Mouse (Mus musculus): Measurements from ENCODE around the gene Gm11549. TPM values are rescaled to one million over a fixed set of nuclear protein-coding genes. Genes with fewer than 3 reads are reported as not detected.

Gene Gm11549
- polyA plus RNA-seq, 1 experiment, result 0.04 TPM

GRCm38 (mm10) chr3:36533201-36533672 lies 11.6 kb upstream of the Gm11549 start:
- H3K27ac ChIP-seq (ENCODE audit: insufficient read depth, low read length), result no peak overlapping the region
- peaks cover 3% of the 10 kb centered on the region; the same call in 1 of the 2 replicates for H3K4me1 ChIP-seq (ENCODE audit: control insufficient read depth, insufficient read depth, insufficient read length)
- H3K27me3 ChIP-seq (ENCODE audit: control insufficient read depth, insufficient read depth, low read length), result peaks cover 2% of the 10 kb centered on the region; the same call in 1 of the 2 replicates
- no peak for DNase-seq (ENCODE audit: low read depth in 1 of 2, low spot score in 2 of 2)
- no peaks in the 10 kb centered on the region for H3K36me3 ChIP-seq (ENCODE audit: control insufficient read depth, insufficient read depth, low read length)
- TF ChIP-seq POLR2A (IDR thresholded peaks at IDR 0.05; ENCODE audit: low read depth, low read length), result no peak
- no peak for TF ChIP-seq CTCF (IDR thresholded peaks at IDR 0.05; ENCODE audit: extremely low read depth, insufficient read depth, insufficient read length, insufficient replicate concordance)
- no peak overlapping the region for H3K4me3 ChIP-seq (ENCODE audit: extremely low read depth, insufficient read depth, insufficient read length)
- WGBS, result 0% methylated on average over 1 of the region's 1 CpGs

- no peaks in the 10 kb centered on the region for H3K36me3 ChIP-seq (ENCODE audit: control insufficient read depth, insufficient read depth, low read length)
- WGBS, result 62% methylated on average over 7 of the region's 7 CpGs
- DNase-seq (ENCODE audit: low read depth in 1 of 2, low spot score in 2 of 2), result no peak
- H3K27me3 ChIP-seq (ENCODE audit: control insufficient read depth, insufficient read depth, low read length), result peaks cover 2% of the 10 kb centered on the region; the same call in 1 of the 2 replicates
- H3K4me1 ChIP-seq (ENCODE audit: control insufficient read depth, insufficient read depth, insufficient read length), result peaks cover 3% of the 10 kb centered on the region; the same call in 1 of the 2 replicates
- no peak overlapping the region for H3K27ac ChIP-seq (ENCODE audit: insufficient read depth, low read length)
- TF ChIP-seq CTCF (IDR thresholded peaks at IDR 0.05; ENCODE audit: extremely low read depth, insufficient read depth, insufficient read length, insufficient replicate concordance), result no peak
- no peak for TF ChIP-seq POLR2A (IDR thresholded peaks at IDR 0.05; ENCODE audit: low read depth, low read length)
- H3K4me3 ChIP-seq (ENCODE audit: extremely low read depth, insufficient read depth, insufficient read length), result no peak overlapping the region
These were observed 11.1 kb upstream of the Gm11549 start for GRCm38 (mm10) chr3:36532738-36533137.

- DNase-seq (ENCODE audit: low read depth in 1 of 2, low spot score in 2 of 2), result no peak
- no peak for TF ChIP-seq POLR2A (IDR thresholded peaks at IDR 0.05; ENCODE audit: low read depth, low read length)
- TF ChIP-seq CTCF (IDR thresholded peaks at IDR 0.05; ENCODE audit: extremely low read depth, insufficient read depth, insufficient read length, insufficient replicate concordance), result no peak
- WGBS, result 3% methylated on average over 18 of the region's 18 CpGs
- H3K36me3 ChIP-seq (ENCODE audit: control insufficient read depth, insufficient read depth, low read length), result no peaks in the 10 kb centered on the region
- H3K4me3 ChIP-seq (ENCODE audit: extremely low read depth, insufficient read depth, insufficient read length), result peak overlapping the region; percentile 59
- peak overlapping the region; percentile 46; the same call in 1 of the 2 replicates for H3K27ac ChIP-seq (ENCODE audit: insufficient read depth, low read length)
- H3K4me1 ChIP-seq (ENCODE audit: control insufficient read depth, insufficient read depth, insufficient read length), result peaks cover 3% of the 10 kb centered on the region; the same call in 1 of the 2 replicates
- H3K27me3 ChIP-seq (ENCODE audit: control insufficient read depth, insufficient read depth, low read length), result peaks cover 2% of the 10 kb centered on the region; the same call in 1 of the 2 replicates
These were observed 10.4 kb upstream of the Gm11549 start for GRCm38 (mm10) chr3:36531979-36532542.

GRCm38 (mm10) chr3:36531242-36531641 lies 9.6 kb upstream of the Gm11549 start:
- peaks cover 2% of the 10 kb centered on the region; the same call in 1 of the 2 replicates for H3K27me3 ChIP-seq (ENCODE audit: control insufficient read depth, insufficient read depth, low read length)
- no peak overlapping the region for H3K27ac ChIP-seq (ENCODE audit: insufficient read depth, low read length)
- WGBS, result 86% methylated on average over 2 of the region's 2 CpGs
- no peaks in the 10 kb centered on the region for H3K36me3 ChIP-seq (ENCODE audit: control insufficient read depth, insufficient read depth, low read length)
- peaks cover 3% of the 10 kb centered on the region; the same call in 1 of the 2 replicates for H3K4me1 ChIP-seq (ENCODE audit: control insufficient read depth, insufficient read depth, insufficient read length)
- no peak for TF ChIP-seq CTCF (IDR thresholded peaks at IDR 0.05; ENCODE audit: extremely low read depth, insufficient read depth, insufficient read length, insufficient replicate concordance)
- TF ChIP-seq POLR2A (IDR thresholded peaks at IDR 0.05; ENCODE audit: low read depth, low read length), result no peak
- DNase-seq (ENCODE audit: low read depth in 1 of 2, low spot score in 2 of 2), result no peak
- no peak overlapping the region for H3K4me3 ChIP-seq (ENCODE audit: extremely low read depth, insufficient read depth, insufficient read length)

- no peak for TF ChIP-seq POLR2A (IDR thresholded peaks at IDR 0.05; ENCODE audit: low read depth, low read length)
- TF ChIP-seq CTCF (IDR thresholded peaks at IDR 0.05; ENCODE audit: extremely low read depth, insufficient read depth, insufficient read length, insufficient replicate concordance), result no peak
- H3K4me1 ChIP-seq (ENCODE audit: control insufficient read depth, insufficient read depth, insufficient read length), result peaks cover 3% of the 10 kb centered on the region; the same call in 1 of the 2 replicates
- H3K27me3 ChIP-seq (ENCODE audit: control insufficient read depth, insufficient read depth, low read length), result peaks cover 2% of the 10 kb centered on the region; the same call in 1 of the 2 replicates
- DNase-seq (ENCODE audit: low read depth in 1 of 2, low spot score in 2 of 2), result no peak
- 90% methylated on average over 5 of the region's 5 CpGs for WGBS
- no peak overlapping the region for H3K4me3 ChIP-seq (ENCODE audit: extremely low read depth, insufficient read depth, insufficient read length)
- H3K36me3 ChIP-seq (ENCODE audit: control insufficient read depth, insufficient read depth, low read length), result no peaks in the 10 kb centered on the region
- no peak overlapping the region for H3K27ac ChIP-seq (ENCODE audit: insufficient read depth, low read length)
These were observed 9.2 kb upstream of the Gm11549 start for GRCm38 (mm10) chr3:36530781-36531180.

GRCm38 (mm10) chr3:36530345-36530744 lies 8.7 kb upstream of the Gm11549 start:
- 90% methylated on average over 6 of the region's 6 CpGs for WGBS
- peaks cover 3% of the 10 kb centered on the region; the same call in 1 of the 2 replicates for H3K4me1 ChIP-seq (ENCODE audit: control insufficient read depth, insufficient read depth, insufficient read length)
- no peaks in the 10 kb centered on the region for H3K36me3 ChIP-seq (ENCODE audit: control insufficient read depth, insufficient read depth, low read length)
- peaks cover 2% of the 10 kb centered on the region; the same call in 1 of the 2 replicates for H3K27me3 ChIP-seq (ENCODE audit: control insufficient read depth, insufficient read depth, low read length)
- no peak overlapping the region for H3K4me3 ChIP-seq (ENCODE audit: extremely low read depth, insufficient read depth, insufficient read length)
- DNase-seq (ENCODE audit: low read depth in 1 of 2, low spot score in 2 of 2), result no peak
- H3K27ac ChIP-seq (ENCODE audit: insufficient read depth, low read length), result no peak overlapping the region
- no peak for TF ChIP-seq POLR2A (IDR thresholded peaks at IDR 0.05; ENCODE audit: low read depth, low read length)
- no peak for TF ChIP-seq CTCF (IDR thresholded peaks at IDR 0.05; ENCODE audit: extremely low read depth, insufficient read depth, insufficient read length, insufficient replicate concordance)

- 0 out of 2 replicates have a peak, but pooled peaks cover 2% of the 10 kb centered on the region for H3K27me3 ChIP-seq (ENCODE audit: control insufficient read depth, insufficient read depth, low read length)
- 71% methylated on average over 3 of the region's 3 CpGs for WGBS
- DNase-seq (ENCODE audit: low read depth in 1 of 2, low spot score in 2 of 2), result no peak
- no peak overlapping the region for H3K27ac ChIP-seq (ENCODE audit: insufficient read depth, low read length)
- no peaks in the 10 kb centered on the region for H3K4me1 ChIP-seq (ENCODE audit: control insufficient read depth, insufficient read depth, insufficient read length)
- TF ChIP-seq POLR2A (IDR thresholded peaks at IDR 0.05; ENCODE audit: low read depth, low read length) (no peak), CTCF (IDR thresholded peaks at IDR 0.05; ENCODE audit: extremely low read depth, insufficient read depth, insufficient read length, insufficient replicate concordance) (no peak)
- no peak overlapping the region for H3K4me3 ChIP-seq (ENCODE audit: extremely low read depth, insufficient read depth, insufficient read length)
- H3K36me3 ChIP-seq (ENCODE audit: control insufficient read depth, insufficient read depth, low read length), result no peaks in the 10 kb centered on the region
These were observed 2.9 kb upstream of the Gm11549 start for GRCm38 (mm10) chr3:36524466-36524865.
